Mouse (Mus musculus) spleen, adult 2 months (tissue): ENCODE results near the gene Abcb11. TPM values are rescaled to one million over a fixed set of nuclear protein-coding genes. Genes with fewer than 3 reads are reported as not detected.

Experiments used
- DNase-seq, 2 experiments: peaks; one replicate each; pipeline versions ENCODE4 v3.0.0 to v3.0.0-alpha.2; 2012 to 2021; ENCODE audit warnings: low spot score in 2 of 2, low read depth in 1 of 2
- H3K27ac ChIP-seq: fragments of 200-500 bp; 2 replicates; pipeline ENCODE4 v1.5.1; 2012; ENCODE audit warnings: low read length, inconsistent platforms; ENCODE audit not compliant: insufficient read depth
- H3K27me3 ChIP-seq: fragments of 200-500 bp; 2 replicates; pipeline ENCODE4 v1.6.1; 2012; ENCODE audit warnings: mild to moderate bottlenecking, moderate library complexity, low read length, inconsistent platforms; ENCODE audit not compliant: control insufficient read depth, insufficient read depth
- H3K36me3 ChIP-seq: fragments of 200-500 bp; 2 replicates; pipeline ENCODE4 v1.6.1; 2012; ENCODE audit warnings: mild to moderate bottlenecking, low read length, inconsistent platforms; ENCODE audit not compliant: control insufficient read depth, insufficient read depth
- H3K4me1 ChIP-seq: fragments of 200-500 bp; 2 replicates; pipeline ENCODE4 v1.6.1; 2011; ENCODE audit warnings: inconsistent platforms; ENCODE audit not compliant: control insufficient read depth, insufficient read depth, insufficient read length
- H3K4me3 ChIP-seq: fragments of 200-500 bp; 2 replicates; pipeline ENCODE4 v1.5.1; 2011; ENCODE audit warnings: mild to moderate bottlenecking, inconsistent platforms; ENCODE audit not compliant: insufficient read depth, insufficient read length; ENCODE audit errors: extremely low read depth
- CTCF ChIP-seq: fragments of 200-500 bp; IDR thresholded peaks from 2 replicates; pipeline ENCODE4 v1.5.1; 2011; ENCODE audit warnings: mild to moderate bottlenecking, inconsistent platforms; ENCODE audit not compliant: insufficient read depth, insufficient read length, insufficient replicate concordance; ENCODE audit errors: extremely low read depth
- POLR2A ChIP-seq: fragments of 200-500 bp; IDR thresholded peaks from 2 replicates; pipeline ENCODE4 v1.6.1; 2011; ENCODE audit warnings: low read depth, low read length, inconsistent platforms
- WGBS: fragments of 180-500 bp; shearing (Covaris S2); methylation state at CpG from one replicate; pipeline ENCODE4 v1.1.7; 2018; 5-methylcytosine and 5-hydroxymethylcytosine counted together
- polyA plus RNA-seq: library from polyadenylated mRNA; depleted of rRNA; stranded (reverse); fragments of >200 nt; gene quantifications from 2 replicates; pipeline ENCODE4 v1.2.3, GENCODE M21; 2012

Gene Abcb11
- polyA plus RNA-seq, 1 experiment = not detected

DNA sequence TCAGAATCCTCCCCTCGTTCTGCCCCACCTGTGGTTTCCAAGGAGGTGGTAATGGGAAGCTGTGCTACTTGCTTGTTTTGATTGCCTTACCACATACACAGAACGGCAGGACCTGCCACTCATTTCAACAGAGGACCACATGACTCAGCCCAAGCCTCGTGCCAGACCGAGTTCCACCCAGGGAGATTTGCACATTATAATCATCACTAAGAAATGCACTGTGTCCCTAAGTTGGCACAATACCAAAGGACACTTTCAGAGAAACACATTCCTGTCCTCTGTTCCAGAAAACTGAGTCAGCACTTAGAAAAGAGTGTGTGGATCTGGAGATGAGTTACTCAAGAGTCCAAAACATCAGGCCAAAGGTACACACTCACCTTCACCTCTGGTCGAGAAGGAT lies 53.4 kb downstream of the Abcb11 start:
- H3K27me3 ChIP-seq = no peaks in the 10 kb centered on the region
- no peak for TF ChIP-seq POLR2A
- no peak for TF ChIP-seq CTCF
- DNase-seq = no peak
- H3K36me3 ChIP-seq = no peaks in the 10 kb centered on the region
- WGBS = 30% methylated on average over 5 of the region's 5 CpGs
- H3K4me1 ChIP-seq = no peaks in the 10 kb centered on the region
- no peak overlapping the region for H3K4me3 ChIP-seq
- no peak overlapping the region for H3K27ac ChIP-seq

DNA sequence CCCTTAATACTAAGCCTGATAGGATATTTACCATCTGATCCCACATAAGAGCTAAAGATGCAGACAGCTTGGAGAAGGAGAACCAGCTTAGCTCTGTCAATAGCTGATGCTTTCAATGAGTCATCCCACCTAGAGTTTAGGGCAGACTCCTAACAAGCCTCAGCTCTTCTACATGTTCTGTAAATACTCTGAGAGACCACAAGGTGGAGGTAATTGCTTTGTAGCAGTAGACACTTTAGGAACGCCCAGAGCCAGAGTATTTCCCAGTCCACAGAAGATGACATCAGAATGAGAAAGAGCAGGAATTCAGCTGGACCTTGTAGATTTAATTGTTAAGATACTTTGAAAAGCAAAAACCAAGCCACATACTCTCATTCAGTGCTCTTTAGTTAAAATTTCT lies 66.5 kb downstream of the Abcb11 start:
- DNase-seq = no peak
- 2% methylated on average over 1 of the region's 1 CpGs for WGBS
- TF ChIP-seq POLR2A = no peak
- TF ChIP-seq CTCF = no peak

DNA sequence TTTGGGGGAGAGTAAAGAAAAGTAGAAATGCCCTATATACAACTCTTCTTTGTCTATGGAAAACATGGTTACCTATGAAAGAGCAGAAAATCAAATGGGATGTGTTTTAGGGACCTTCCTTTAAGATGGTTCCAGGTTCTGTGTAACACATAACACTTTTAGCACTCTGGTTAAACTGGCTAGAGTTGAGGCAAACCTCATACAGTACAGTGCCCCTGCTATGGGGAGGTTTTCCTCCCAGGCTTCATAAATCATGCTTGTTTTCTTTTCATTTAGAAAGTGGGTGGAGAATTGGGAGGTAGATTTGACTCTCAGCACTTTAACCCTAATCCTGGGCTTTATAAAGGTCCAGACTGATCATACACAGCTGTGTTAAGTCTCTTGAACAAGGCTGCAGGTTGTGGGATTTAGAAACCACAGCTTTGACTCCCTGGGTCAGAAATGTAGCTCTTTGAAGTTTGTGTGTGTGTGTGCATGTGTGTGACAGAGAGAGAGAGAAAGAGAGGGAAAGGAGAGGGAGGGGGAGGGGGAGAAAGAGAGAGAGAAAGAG lies 78.3 kb downstream of the Abcb11 start:
- TF ChIP-seq POLR2A = no peak
- no peak for TF ChIP-seq CTCF
- Histone ChIP-seq H3K4me3 (no peak overlapping the region), H3K27me3 (no peaks in the 10 kb centered on the region), H3K27ac (no peak overlapping the region), H3K4me1 (no peaks in the 10 kb centered on the region), H3K36me3 (no peaks in the 10 kb centered on the region)
- no peak for DNase-seq

More for the DNA sequence above, 66.5 kb downstream of the Abcb11 start:
- H3K36me3 ChIP-seq = no peaks in the 10 kb centered on the region
- no peaks in the 10 kb centered on the region for H3K4me1 ChIP-seq
- no peak overlapping the region for H3K27ac ChIP-seq
- no peaks in the 10 kb centered on the region for H3K27me3 ChIP-seq
- H3K4me3 ChIP-seq = no peak overlapping the region

DNA sequence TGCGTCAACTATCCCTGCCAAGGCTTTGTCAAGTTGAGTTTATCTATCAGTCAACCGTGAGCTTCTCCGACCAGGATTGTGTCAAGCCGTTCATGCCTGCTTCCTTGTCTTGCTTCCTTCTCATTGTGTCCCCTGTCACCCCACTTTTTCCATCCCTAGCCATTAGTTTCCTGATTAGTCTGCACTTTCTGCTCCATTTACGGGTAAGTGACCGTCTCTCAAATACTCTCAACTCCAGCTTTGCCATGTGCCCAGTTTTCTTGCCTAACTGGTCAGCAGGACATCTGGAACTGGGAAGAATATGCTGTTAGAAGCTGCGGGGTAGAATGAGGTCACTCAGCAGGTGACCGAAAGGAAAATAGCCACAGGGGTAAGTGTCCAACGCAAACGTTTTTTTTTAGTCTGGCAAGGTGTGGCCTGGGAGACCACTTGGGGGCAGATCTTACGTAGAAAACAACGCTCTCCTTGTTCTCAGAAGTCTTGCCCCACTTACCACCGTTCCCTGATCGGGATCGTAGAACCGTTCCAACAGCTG lies 94.1 kb downstream of the Abcb11 start:
- H3K4me1 ChIP-seq = no peaks in the 10 kb centered on the region
- no peak overlapping the region for H3K4me3 ChIP-seq
- H3K27me3 ChIP-seq = no peaks in the 10 kb centered on the region
- no peak overlapping the region for H3K27ac ChIP-seq
- H3K36me3 ChIP-seq = no peaks in the 10 kb centered on the region
- no peak for DNase-seq
- no peak for TF ChIP-seq POLR2A
- 87% methylated on average over 16 of the region's 16 CpGs for WGBS

DNA sequence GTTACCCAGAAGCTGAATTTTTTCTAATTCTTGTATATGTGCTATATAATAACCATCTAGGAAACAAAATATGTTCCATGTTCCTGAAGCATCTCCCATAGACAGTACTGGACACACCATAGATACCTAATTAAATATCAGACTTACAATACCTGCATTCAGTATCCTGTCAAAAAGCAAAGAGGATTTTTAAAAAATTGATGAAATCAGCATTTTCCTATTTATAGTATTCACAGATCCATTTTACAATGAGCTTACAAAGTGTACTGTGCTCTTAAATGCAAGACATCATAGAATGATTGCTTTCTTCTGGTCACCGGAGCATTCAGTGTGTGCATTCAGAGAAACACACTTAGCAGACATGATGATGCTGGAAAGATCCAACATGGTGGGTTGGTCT lies 95.3 kb downstream of the Abcb11 start:
- WGBS = 94% methylated on average over 1 of the region's 1 CpGs
- Histone ChIP-seq H3K4me1 (no peaks in the 10 kb centered on the region), H3K4me3 (no peak overlapping the region), H3K27me3 (no peaks in the 10 kb centered on the region), H3K36me3 (no peaks in the 10 kb centered on the region), H3K27ac (no peak overlapping the region)
- TF ChIP-seq CTCF (no peak), POLR2A (no peak)
- no peak for DNase-seq

DNA sequence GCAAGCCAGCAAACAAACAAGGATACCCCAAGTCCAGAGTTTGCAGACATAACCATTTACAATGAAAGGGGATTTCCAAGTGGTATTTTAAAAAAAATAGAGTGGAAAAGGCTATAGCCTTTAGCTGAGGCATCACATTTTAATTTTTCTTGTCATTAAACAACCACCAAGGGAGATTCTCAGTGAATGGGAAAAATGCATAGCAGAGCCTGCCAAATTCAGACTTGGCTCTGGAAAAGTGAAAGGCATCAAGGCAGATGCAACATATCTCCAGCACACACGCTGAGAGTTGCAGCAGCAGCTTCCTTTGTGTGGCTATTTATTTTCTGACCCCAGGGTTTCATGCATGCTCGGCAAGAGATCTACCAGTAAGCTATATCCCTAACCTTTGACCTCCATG lies 97.5 kb downstream of the Abcb11 start:
- Histone ChIP-seq H3K4me3 (no peak overlapping the region), H3K4me1 (no peaks in the 10 kb centered on the region), H3K27me3 (no peaks in the 10 kb centered on the region), H3K27ac (no peak overlapping the region), H3K36me3 (no peaks in the 10 kb centered on the region)
- DNase-seq = no peak
- WGBS = 70% methylated on average over 2 of the region's 2 CpGs
- no peak for TF ChIP-seq CTCF
- TF ChIP-seq POLR2A = no peak

DNA sequence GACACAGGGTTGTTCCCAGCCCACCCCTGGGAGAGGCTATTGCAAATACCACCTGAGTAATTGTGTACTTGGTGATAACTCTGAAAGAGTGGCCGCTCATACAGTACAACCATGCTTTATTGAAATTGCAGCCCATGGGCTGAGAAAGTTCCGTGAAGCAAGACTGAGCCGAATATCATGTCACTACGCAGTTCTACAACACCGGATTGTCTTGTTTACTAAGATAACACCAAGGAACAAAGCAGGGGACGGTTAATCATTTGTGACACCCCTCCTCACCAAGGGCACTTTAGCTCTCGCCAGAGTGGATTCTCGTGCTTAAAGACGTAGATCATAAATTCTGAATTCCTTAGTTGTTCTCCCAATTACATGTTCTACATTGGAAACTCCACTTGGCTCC lies 103.1 kb downstream of the Abcb11 start:
- 94% methylated on average over 9 of the region's 9 CpGs for WGBS

More for the DNA sequence above, 103.1 kb downstream of the Abcb11 start:
- DNase-seq = no peak
- H3K27ac ChIP-seq = no peak overlapping the region
- no peaks in the 10 kb centered on the region for H3K27me3 ChIP-seq
- no peak overlapping the region for H3K4me3 ChIP-seq
- no peaks in the 10 kb centered on the region for H3K36me3 ChIP-seq
- TF ChIP-seq CTCF = no peak
- TF ChIP-seq POLR2A = no peak
- no peaks in the 10 kb centered on the region for H3K4me1 ChIP-seq
